Mouse (Mus musculus): ENCODE measurements around the gene Chrm3.

DNA sequence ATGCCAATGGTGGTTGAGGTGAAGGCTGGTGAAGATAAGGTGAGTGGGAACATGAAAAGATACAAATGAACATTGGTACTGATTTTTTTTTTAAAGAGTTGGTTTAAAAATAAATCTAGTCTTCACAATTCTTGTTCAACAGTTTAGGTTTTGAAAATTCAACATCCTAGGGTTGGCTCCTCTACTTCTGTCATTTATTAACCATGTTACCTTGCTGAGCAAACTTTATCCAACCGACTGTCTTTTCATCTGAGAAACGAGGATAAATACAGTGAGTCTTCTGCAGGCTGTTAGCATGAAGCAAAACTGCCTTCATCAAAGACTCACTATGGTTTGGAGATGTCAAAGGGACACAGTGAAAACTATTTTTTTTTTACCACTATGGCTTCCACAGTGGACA lies 123.0 kb downstream of the Chrm3 start:
- TF ChIP-seq CTCF (IDR thresholded peaks at IDR 0.05) (no peak), EP300 (IDR thresholded peaks at IDR 0.05; ENCODE audit: insufficient read depth, low read depth, low read length) (no peak), POLR2A (IDR thresholded peaks at IDR 0.05; ENCODE audit: insufficient read depth, low read depth, low read length) (no peak)
